Mouse (Mus musculus): ENCODE results near the gene Slirp. TPM values are rescaled to one million over a fixed set of nuclear protein-coding genes. Genes with fewer than 3 reads are reported as not detected.
A peak's percentile ranks its signal among the peaks of the same experiment; 100 is the strongest.

Gene Slirp
- polyA plus RNA-seq, 1 experiment from 2014 or later = 175 TPM

- H3K4me1 ChIP-seq (ENCODE audit: insufficient read depth, low read depth, low read length) = peaks cover 7% of the 10 kb centered on the region
- peaks cover 13% of the 10 kb centered on the region; the same call in 1 of the 2 replicates for H3K36me3 ChIP-seq (ENCODE audit: insufficient read depth, low read length)
- peak overlapping the region; percentile 70 for H3K4me2 ChIP-seq (replicated peaks; ENCODE audit: low read depth, low read length)
- ATAC-seq (peak; percentile 34), DNase-seq (ENCODE audit: low spot score) (peak; percentile 19)
- peak overlapping the region; percentile 16 for H3K9ac ChIP-seq (replicated peaks; ENCODE audit: low read depth)
- TF ChIP-seq EP300 (IDR thresholded peaks at IDR 0.05) = no peak
- no peak for TF ChIP-seq CTCF (IDR thresholded peaks at IDR 0.05)
- peak overlapping the region; percentile 96 for H3K4me3 ChIP-seq (ENCODE audit: low read depth, low read length)
- H3K27ac ChIP-seq (ENCODE audit: low read length) = no peak overlapping the region
- no peaks in the 10 kb centered on the region for H3K9me3 ChIP-seq (ENCODE audit: low read length)
- no peaks in the 10 kb centered on the region for H3K27me3 ChIP-seq (replicated peaks; ENCODE audit: insufficient read depth, low read length)
- WGBS = 2% methylated on average over 16 of the region's 16 CpGs
Measured at GRCm38 (mm10) chr12:87444211-87444610, 515 bp downstream of the Slirp start.

GRCm38 (mm10) chr12:87449456-87449855, 5.8 kb downstream of the Slirp start:
- Histone ChIP-seq H3K36me3 (ENCODE audit: insufficient read depth, low read length) (peaks cover 46% of the 10 kb centered on the region), H3K4me1 (ENCODE audit: insufficient read depth, low read depth, low read length) (no peaks in the 10 kb centered on the region; the same call in 1 of the 2 replicates), H3K9me3 (ENCODE audit: low read length) (no peaks in the 10 kb centered on the region), H3K4me2 (replicated peaks; ENCODE audit: low read depth, low read length) (no peak overlapping the region), H3K4me3 (ENCODE audit: low read depth, low read length) (no peak overlapping the region), H3K27ac (ENCODE audit: low read length) (no peak overlapping the region), H3K9ac (replicated peaks; ENCODE audit: low read depth) (no peak overlapping the region), H3K27me3 (replicated peaks; ENCODE audit: insufficient read depth, low read length) (no peaks in the 10 kb centered on the region)
- TF ChIP-seq CTCF (IDR thresholded peaks at IDR 0.05) = no peak
- no peak for DNase-seq (ENCODE audit: low spot score)
- no peak for ATAC-seq
- 82% methylated on average over 9 of the region's 9 CpGs for WGBS

- Histone ChIP-seq H3K4me2 (replicated peaks; ENCODE audit: low read depth, low read length) (no peak overlapping the region), H3K9ac (replicated peaks; ENCODE audit: low read depth) (no peak overlapping the region), H3K36me3 (ENCODE audit: insufficient read depth, low read length) (peaks cover 23% of the 10 kb centered on the region), H3K4me3 (ENCODE audit: low read depth, low read length) (no peak overlapping the region), H3K27me3 (replicated peaks; ENCODE audit: insufficient read depth, low read length) (no peaks in the 10 kb centered on the region), H3K9me3 (ENCODE audit: low read length) (no peaks in the 10 kb centered on the region), H3K27ac (ENCODE audit: low read length) (no peak overlapping the region), H3K4me1 (ENCODE audit: insufficient read depth, low read depth, low read length) (no peaks in the 10 kb centered on the region)
- ATAC-seq (no peak), DNase-seq (ENCODE audit: low spot score) (no peak)
- WGBS = 84% methylated on average over 6 of the region's 6 CpGs
- TF ChIP-seq CTCF (IDR thresholded peaks at IDR 0.05) = no peak
- TF ChIP-seq EP300 (IDR thresholded peaks at IDR 0.05) = no peak
Measured at GRCm38 (mm10) chr12:87464678-87465297, 21.1 kb downstream of the Slirp start.

GRCm38 (mm10) chr12:87470263-87471136, 26.8 kb downstream of the Slirp start:
- TF ChIP-seq EP300 (IDR thresholded peaks at IDR 0.05) = no peak
- no peak for TF ChIP-seq CTCF (IDR thresholded peaks at IDR 0.05)

GRCm38 (mm10) chr12:87471421-87471963, 27.8 kb downstream of the Slirp start:
- Histone ChIP-seq H3K9ac (replicated peaks; ENCODE audit: low read depth) (peak overlapping the region; percentile 99), H3K36me3 (ENCODE audit: insufficient read depth, low read length) (no peaks in the 10 kb centered on the region), H3K9me3 (ENCODE audit: low read length) (no peaks in the 10 kb centered on the region), H3K4me3 (ENCODE audit: low read depth, low read length) (peak overlapping the region; percentile 85), H3K4me2 (replicated peaks; ENCODE audit: low read depth, low read length) (peak overlapping the region; percentile 63), H3K27me3 (replicated peaks; ENCODE audit: insufficient read depth, low read length) (no peaks in the 10 kb centered on the region), H3K27ac (ENCODE audit: low read length) (peak overlapping the region; percentile 95), H3K4me1 (ENCODE audit: insufficient read depth, low read depth, low read length) (no peaks in the 10 kb centered on the region)
- DNase-seq (ENCODE audit: low spot score) = peak; percentile 88
- WGBS = under 1% methylated on average over 19 of the region's 19 CpGs
- ATAC-seq = 0 out of 2 replicates have a peak, but pooled peaks have one; percentile 14
- TF ChIP-seq EP300 (IDR thresholded peaks at IDR 0.05) (peak; percentile 33; the same call in 1 of the 2 replicates), CTCF (IDR thresholded peaks at IDR 0.05) (no peak)

More at GRCm38 (mm10) chr12:87470263-87471136, 26.8 kb downstream of the Slirp start:
- Histone ChIP-seq H3K27ac (ENCODE audit: low read length) (no peak overlapping the region), H3K27me3 (replicated peaks; ENCODE audit: insufficient read depth, low read length) (no peaks in the 10 kb centered on the region), H3K9ac (replicated peaks; ENCODE audit: low read depth) (peak overlapping the region; percentile 99; the same call in 1 of the 2 replicates), H3K36me3 (ENCODE audit: insufficient read depth, low read length) (no peaks in the 10 kb centered on the region), H3K9me3 (ENCODE audit: low read length) (no peaks in the 10 kb centered on the region), H3K4me3 (ENCODE audit: low read depth, low read length) (no peak overlapping the region), H3K4me1 (ENCODE audit: insufficient read depth, low read depth, low read length) (no peaks in the 10 kb centered on the region), H3K4me2 (replicated peaks; ENCODE audit: low read depth, low read length) (peak overlapping the region; percentile 63)
- no peak for ATAC-seq
- WGBS = 52% methylated on average over 7 of the region's 7 CpGs
- DNase-seq (ENCODE audit: low spot score) = no peak

All from lung, postnatal 0 days (tissue).